Mouse (Mus musculus): ENCODE data around the gene Fam83g. TPM values are rescaled to one million over a fixed set of nuclear protein-coding genes. Genes with fewer than 3 reads are reported as not detected.

Gene Fam83g
- total RNA-seq, 2 experiments from 2014 or later: not detected

GRCm38 (mm10) chr11:61669492-61670490, 14.1 kb upstream of the Fam83g start:
- no peak overlapping the region for H3K27ac ChIP-seq
- no peak for TF ChIP-seq CTCF (conservative IDR thresholded peaks at IDR 0.05)
- no peak for DNase-seq (ENCODE audit: low spot score in 2 of 2)
- no peak overlapping the region for H3K4me3 ChIP-seq

GRCm38 (mm10) chr11:61671781-61672383, 12.0 kb upstream of the Fam83g start:
- no peak overlapping the region for H3K4me3 ChIP-seq
- DNase-seq (ENCODE audit: low spot score in 2 of 2): no peak
- TF ChIP-seq CTCF (conservative IDR thresholded peaks at IDR 0.05): no peak
- no peak overlapping the region for H3K27ac ChIP-seq

GRCm38 (mm10) chr11:61673686-61674085, 10.2 kb upstream of the Fam83g start:
- Histone ChIP-seq H3K27ac (no peak overlapping the region), H3K4me3 (no peak overlapping the region)
- DNase-seq (ENCODE audit: low spot score in 2 of 2): no peak
- peak; percentile 66 for TF ChIP-seq CTCF (conservative IDR thresholded peaks at IDR 0.05)

- no peak overlapping the region for H3K27ac ChIP-seq
- H3K4me3 ChIP-seq: no peak overlapping the region
- no peak for DNase-seq (ENCODE audit: low spot score in 2 of 2)
- no peak for TF ChIP-seq CTCF (conservative IDR thresholded peaks at IDR 0.05)
These were observed 9.6 kb upstream of the Fam83g start for GRCm38 (mm10) chr11:61674151-61674838.

- DNase-seq (ENCODE audit: low spot score in 2 of 2): no peak
- TF ChIP-seq CTCF (conservative IDR thresholded peaks at IDR 0.05): peak; percentile 74
- no peak overlapping the region for H3K4me3 ChIP-seq
- no peak overlapping the region for H3K27ac ChIP-seq
These were observed 9.1 kb upstream of the Fam83g start for GRCm38 (mm10) chr11:61674839-61675159.

- TF ChIP-seq CTCF (conservative IDR thresholded peaks at IDR 0.05): no peak
- no peak for DNase-seq (ENCODE audit: low spot score in 2 of 2)
These were observed 8.6 kb upstream of the Fam83g start for GRCm38 (mm10) chr11:61675332-61675731.

GRCm38 (mm10) chr11:61676216-61676854, 7.6 kb upstream of the Fam83g start:
- H3K4me3 ChIP-seq: no peak overlapping the region
- TF ChIP-seq CTCF (conservative IDR thresholded peaks at IDR 0.05): no peak
- no peak for DNase-seq (ENCODE audit: low spot score in 2 of 2)
- H3K27ac ChIP-seq: no peak overlapping the region

More at GRCm38 (mm10) chr11:61675332-61675731, 8.6 kb upstream of the Fam83g start:
- Histone ChIP-seq H3K4me3 (no peak overlapping the region), H3K27ac (no peak overlapping the region)

- TF ChIP-seq CTCF (conservative IDR thresholded peaks at IDR 0.05): no peak
- Histone ChIP-seq H3K27ac (no peak overlapping the region), H3K4me3 (no peak overlapping the region)
- no peak for DNase-seq (ENCODE audit: low spot score in 2 of 2)
These were observed 6.2 kb upstream of the Fam83g start for GRCm38 (mm10) chr11:61677709-61678108.

- DNase-seq (ENCODE audit: low spot score in 2 of 2): no peak
- TF ChIP-seq CTCF (conservative IDR thresholded peaks at IDR 0.05): no peak
- Histone ChIP-seq H3K4me3 (no peak overlapping the region), H3K27ac (no peak overlapping the region)
These were observed 4.6 kb upstream of the Fam83g start for GRCm38 (mm10) chr11:61679091-61679866.

- H3K27ac ChIP-seq: no peak overlapping the region
- no peak for DNase-seq (ENCODE audit: low spot score in 2 of 2)
- no peak for TF ChIP-seq CTCF (conservative IDR thresholded peaks at IDR 0.05)
- no peak overlapping the region for H3K4me3 ChIP-seq
These were observed 1.3 kb downstream of the Fam83g start for GRCm38 (mm10) chr11:61685119-61685725.

GRCm38 (mm10) chr11:61686141-61686540, 2.2 kb downstream of the Fam83g start:
- no peak for DNase-seq (ENCODE audit: low spot score in 2 of 2)
- H3K27ac ChIP-seq: no peak overlapping the region
- no peak overlapping the region for H3K4me3 ChIP-seq
- TF ChIP-seq CTCF (conservative IDR thresholded peaks at IDR 0.05): no peak
